Mouse (Mus musculus): ENCODE results near the gene Gm3417. TPM values are rescaled to one million over a fixed set of nuclear protein-coding genes. Genes with fewer than 3 reads are reported as not detected.
"Not testable (repeated sequence)": the region's sequence is repeated elsewhere in the genome, so short reads cannot be mapped to it uniquely, and the experiment has no call there.

Gm3417 gene
- polyA plus RNA-seq, 1 experiment, result 1.0 TPM

- H3K36me3 ChIP-seq (ENCODE audit: control insufficient read depth, insufficient read depth, low read length); H3K27me3 ChIP-seq (replicated peaks; ENCODE audit: control insufficient read depth, insufficient read depth, low read length); H3K4me1 ChIP-seq (ENCODE audit: control insufficient read depth, insufficient read depth, low read length); H3K4me3 ChIP-seq (ENCODE audit: insufficient read depth, low read depth, low read length); H3K27ac ChIP-seq (ENCODE audit: insufficient read depth, low read depth, low read length); DNase-seq: not testable (repeated sequence)
- no CpG with 5 or more reads among the region's 98 CpGs for WGBS
These were observed 14.0 kb upstream of the Gm3417 start for GRCm38 (mm10) chr17:14992522-14993138.

GRCm38 (mm10) chr17:14990116-14990702, 11.6 kb upstream of the Gm3417 start:
- DNase-seq; H3K27ac ChIP-seq (ENCODE audit: insufficient read depth, low read depth, low read length); H3K36me3 ChIP-seq (ENCODE audit: control insufficient read depth, insufficient read depth, low read length); H3K4me1 ChIP-seq (ENCODE audit: control insufficient read depth, insufficient read depth, low read length); H3K27me3 ChIP-seq (replicated peaks; ENCODE audit: control insufficient read depth, insufficient read depth, low read length); H3K4me3 ChIP-seq (ENCODE audit: insufficient read depth, low read depth, low read length): not testable (repeated sequence)
- 80% methylated on average over 5 of the region's 5 CpGs for whole genome bisulfite sequencing

- not testable (repeated sequence) for H3K36me3 ChIP-seq (ENCODE audit: control insufficient read depth, insufficient read depth, low read length); H3K27ac ChIP-seq (ENCODE audit: insufficient read depth, low read depth, low read length); DNase-seq; H3K4me3 ChIP-seq (ENCODE audit: insufficient read depth, low read depth, low read length); H3K27me3 ChIP-seq (replicated peaks; ENCODE audit: control insufficient read depth, insufficient read depth, low read length); H3K4me1 ChIP-seq (ENCODE audit: control insufficient read depth, insufficient read depth, low read length)
- WGBS, result 2% methylated on average over 4 of the region's 7 CpGs
These were observed 750 bp downstream of the Gm3417 start for GRCm38 (mm10) chr17:14977718-14978361.

GRCm38 (mm10) chr17:14968373-14968913, 10.1 kb downstream of the Gm3417 start:
- H3K27ac ChIP-seq (ENCODE audit: insufficient read depth, low read depth, low read length); DNase-seq; H3K27me3 ChIP-seq (replicated peaks; ENCODE audit: control insufficient read depth, insufficient read depth, low read length); H3K4me3 ChIP-seq (ENCODE audit: insufficient read depth, low read depth, low read length); H3K4me1 ChIP-seq (ENCODE audit: control insufficient read depth, insufficient read depth, low read length); H3K36me3 ChIP-seq (ENCODE audit: control insufficient read depth, insufficient read depth, low read length): not testable (repeated sequence)
- WGBS, result no CpG with 5 or more reads among the region's 6 CpGs

- H3K27ac ChIP-seq (ENCODE audit: insufficient read depth, low read depth, low read length); H3K4me1 ChIP-seq (ENCODE audit: control insufficient read depth, insufficient read depth, low read length); DNase-seq; H3K4me3 ChIP-seq (ENCODE audit: insufficient read depth, low read depth, low read length); H3K36me3 ChIP-seq (ENCODE audit: control insufficient read depth, insufficient read depth, low read length); H3K27me3 ChIP-seq (replicated peaks; ENCODE audit: control insufficient read depth, insufficient read depth, low read length): not testable (repeated sequence)
- no CpG with 5 or more reads among the region's 44 CpGs for WGBS
These were observed 16.9 kb downstream of the Gm3417 start for GRCm38 (mm10) chr17:14961557-14962154.

GRCm38 (mm10) chr17:14960951-14961556, 17.5 kb downstream of the Gm3417 start, which contains the start of gene Phf10:
Gene Phf10 (minus strand): TSS chr17:14961273.
- H3K27me3 ChIP-seq (replicated peaks; ENCODE audit: control insufficient read depth, insufficient read depth, low read length); H3K4me1 ChIP-seq (ENCODE audit: control insufficient read depth, insufficient read depth, low read length); H3K36me3 ChIP-seq (ENCODE audit: control insufficient read depth, insufficient read depth, low read length): not testable (repeated sequence)
- peak; percentile 42 for DNase-seq
- Histone ChIP-seq H3K4me3 (ENCODE audit: insufficient read depth, low read depth, low read length) (peak within 1 kb of the TSS; percentile 99), H3K27ac (ENCODE audit: insufficient read depth, low read depth, low read length) (peak within 1 kb of the TSS; percentile 75; the same call in 1 of the 2 replicates)
- WGBS, result 9% methylated on average over 67 of the region's 100 CpGs

- H3K4me3 ChIP-seq (ENCODE audit: insufficient read depth, low read depth, low read length), result peak overlapping the region; percentile 99
- WGBS, result under 1% methylated on average over 20 of the region's 23 CpGs
- DNase-seq, result peak; percentile 17
- TF ChIP-seq CTCF (conservative IDR thresholded peaks at IDR 0.05; ENCODE audit: insufficient read depth, insufficient read length, low read depth, low read length) (no peak), POLR2A (IDR thresholded peaks at IDR 0.05; ENCODE audit: low read depth, low read length) (no peak)
- no peaks in the 10 kb centered on the region for H3K36me3 ChIP-seq (ENCODE audit: control insufficient read depth, insufficient read depth, low read length)
- peaks cover 3% of the 10 kb centered on the region; the same call in 1 of the 2 replicates for H3K4me1 ChIP-seq (ENCODE audit: control insufficient read depth, insufficient read depth, low read length)
- peak overlapping the region; percentile 75; the same call in 1 of the 2 replicates for H3K27ac ChIP-seq (ENCODE audit: insufficient read depth, low read depth, low read length)
- H3K27me3 ChIP-seq (replicated peaks; ENCODE audit: control insufficient read depth, insufficient read depth, low read length), result no peaks in the 10 kb centered on the region
These were observed 18.1 kb downstream of the Gm3417 start for GRCm38 (mm10) chr17:14960520-14960919.

All from kidney, adult 2 months (tissue).